Mouse (Mus musculus) macrophage (primary cell): ENCODE results near the gene Timd4. TPM values are rescaled to one million over a fixed set of nuclear protein-coding genes. Genes with fewer than 3 reads are reported as not detected.

ENCODE experiments used
- H3K27ac ChIP-seq: fragments of 350-480 bp; formaldehyde crosslinking; 2 replicates; pipeline ENCODE4 v1.9.0; 2021
- H3K36me3 ChIP-seq: fragments of 350-480 bp; formaldehyde crosslinking; 2 replicates; pipeline ENCODE4 v1.9.0; 2021; ENCODE audit errors: inconsistent target
- H3K4me3 ChIP-seq: fragments of 350-480 bp; formaldehyde crosslinking; 2 replicates; pipeline ENCODE4 v1.9.0; 2021; ENCODE audit errors: inconsistent target
- H3K79me2 ChIP-seq: fragments of 350-480 bp; formaldehyde crosslinking; 2 replicates; pipeline ENCODE4 v1.9.0; 2021; ENCODE audit errors: inconsistent target
- WGBS: methylation state at CpG from one replicate; pipeline ENCODE4 v1.1.7; 2026; ENCODE audit warnings: inconsistent platforms; ENCODE audit not compliant: missing documents; 5-methylcytosine and 5-hydroxymethylcytosine counted together
- polyA plus RNA-seq: library from polyadenylated mRNA; stranded (reverse); fragments of 250-400 nt; gene quantifications from 3 replicates; pipeline ENCODE4 v1.2.4, GENCODE M21; 2018; ENCODE audit warnings: inconsistent platforms
- total RNA-seq, 78 experiments: library from RNA; depleted of rRNA; stranded (reverse); fragments of 250-400 nt; gene quantifications; 1 replicate in 9 of 78; 2 replicates in 24 of 78; 3 replicates in 43 of 78; 4 replicates in 2 of 78; pipeline ENCODE4 v1.2.4; 2018; ENCODE audit warnings: inconsistent platforms in 56 of 78

The Timd4 gene
- total RNA-seq (2018; cell fraction: chromatin; rRNA removed), result under 1 TPM in 2 of 26 experiments, not detected in 24; 0.29 to 0.49 TPM
- total RNA-seq (2018; cell fraction: cytosol; rRNA removed), result under 1 TPM in 8 of 26 experiments, not detected in 18; 0.04 to 0.12 (median 0.07) TPM
- under 1 TPM in 7 of 26 experiments, not detected in 19; 0.17 to 0.48 (median 0.37) TPM for total RNA-seq (2018; cell fraction: nucleus; rRNA removed)
- 0.13 to 0.42 TPM (median 0.15 TPM) in 3 replicates for polyA plus RNA-seq

DNA sequence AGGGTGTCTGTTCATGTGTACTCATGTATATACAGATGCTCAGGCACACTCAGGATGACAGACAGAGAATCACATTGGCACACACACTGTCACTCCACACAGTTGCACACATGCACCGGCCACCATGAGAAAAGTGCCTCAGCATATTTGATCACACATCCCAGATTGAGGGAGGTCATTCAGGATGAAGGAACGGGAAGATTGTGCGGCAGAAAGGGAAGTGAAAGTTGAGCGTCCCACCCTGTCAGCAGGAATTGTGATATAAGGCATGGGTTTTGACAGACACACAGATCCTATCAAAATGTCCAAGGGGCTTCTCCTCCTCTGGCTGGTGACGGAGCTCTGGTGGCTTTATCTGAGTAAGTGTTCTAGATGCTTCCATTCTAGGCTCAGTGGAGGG, at the start of gene Timd4:
TSS of gene Timd4 (plus strand) at position 290 of the 400 bp plus-strand sequence.
- no peak within 1 kb of the TSS for H3K4me3 ChIP-seq
- no peak within 1 kb of the TSS for H3K27ac ChIP-seq
- H3K79me2 ChIP-seq, result no peaks in the 10 kb centered on the region
- WGBS, result 66% methylated on average over 5 of the region's 5 CpGs
- H3K36me3 ChIP-seq, result no peaks in the 10 kb centered on the region

DNA sequence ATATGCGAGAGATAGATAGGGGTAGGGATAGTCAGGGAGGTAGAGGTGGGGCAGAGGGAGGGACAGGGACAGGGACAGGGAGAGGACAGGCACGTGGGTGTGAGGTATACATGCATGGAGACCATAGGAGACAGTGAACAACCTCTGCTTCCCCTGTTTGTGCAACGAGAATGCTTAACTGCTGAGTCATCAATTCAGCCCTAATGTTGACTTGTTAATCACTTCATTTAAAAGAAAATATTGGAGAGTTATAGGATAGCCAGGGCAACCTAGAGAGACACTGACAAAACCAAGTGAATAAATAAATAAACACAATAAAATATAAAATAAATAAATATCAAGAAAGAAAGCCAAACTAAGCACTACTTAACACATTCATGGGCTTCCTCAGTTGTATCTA, 33.7 kb upstream of the Timd4 start:
- Histone ChIP-seq H3K27ac (no peak overlapping the region), H3K79me2 (no peaks in the 10 kb centered on the region), H3K36me3 (no peaks in the 10 kb centered on the region), H3K4me3 (no peak overlapping the region)
- 65% methylated on average over 3 of the region's 3 CpGs for WGBS

DNA sequence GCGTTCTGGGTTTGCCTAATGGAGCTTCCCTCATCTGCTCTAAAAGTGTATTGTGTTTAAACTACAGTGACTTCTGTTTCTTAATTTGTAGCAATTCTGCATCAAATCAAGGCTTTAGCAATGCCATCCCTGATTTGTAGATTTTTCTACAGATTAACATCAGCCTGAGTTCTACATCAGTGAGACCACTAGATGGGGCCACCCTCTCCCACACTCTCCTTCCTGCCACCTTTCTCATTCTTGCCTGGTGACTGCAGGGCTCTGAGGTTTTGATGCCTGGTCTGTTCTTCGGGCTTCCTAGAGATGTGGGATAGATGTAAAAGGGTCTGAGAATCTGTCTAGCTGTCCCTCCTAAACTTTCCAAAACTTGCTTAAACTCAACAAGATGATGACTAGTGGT, 30.8 kb upstream of the Timd4 start:
- H3K36me3 ChIP-seq, result no peaks in the 10 kb centered on the region
- no peaks in the 10 kb centered on the region for H3K79me2 ChIP-seq
- 79% methylated on average over 2 of the region's 2 CpGs for WGBS
- H3K4me3 ChIP-seq, result no peak overlapping the region
- H3K27ac ChIP-seq, result no peak overlapping the region

DNA sequence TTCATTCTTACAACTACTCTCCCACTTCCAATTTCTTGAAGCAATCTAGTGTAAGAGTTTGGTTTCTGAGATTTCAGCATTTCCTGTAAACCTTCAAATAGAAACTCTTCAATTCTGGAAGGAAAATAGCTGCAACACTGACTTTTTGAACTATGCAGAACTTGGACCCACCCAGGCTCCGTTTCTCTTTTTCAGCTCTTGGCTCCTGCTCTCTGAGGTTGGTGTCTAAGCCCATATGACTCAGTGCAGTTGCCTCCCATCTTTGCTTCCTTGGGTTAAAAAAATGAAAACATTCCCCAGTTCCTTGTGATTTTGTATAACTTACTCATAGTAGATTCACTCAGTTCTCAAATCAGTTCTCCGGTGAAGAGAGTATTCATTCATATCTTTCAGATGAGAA, 6.2 kb upstream of the Timd4 start:
- Histone ChIP-seq H3K4me3 (no peak overlapping the region), H3K79me2 (no peaks in the 10 kb centered on the region), H3K36me3 (no peaks in the 10 kb centered on the region), H3K27ac (no peak overlapping the region)
- WGBS, result 97% methylated on average over 2 of the region's 2 CpGs

DNA sequence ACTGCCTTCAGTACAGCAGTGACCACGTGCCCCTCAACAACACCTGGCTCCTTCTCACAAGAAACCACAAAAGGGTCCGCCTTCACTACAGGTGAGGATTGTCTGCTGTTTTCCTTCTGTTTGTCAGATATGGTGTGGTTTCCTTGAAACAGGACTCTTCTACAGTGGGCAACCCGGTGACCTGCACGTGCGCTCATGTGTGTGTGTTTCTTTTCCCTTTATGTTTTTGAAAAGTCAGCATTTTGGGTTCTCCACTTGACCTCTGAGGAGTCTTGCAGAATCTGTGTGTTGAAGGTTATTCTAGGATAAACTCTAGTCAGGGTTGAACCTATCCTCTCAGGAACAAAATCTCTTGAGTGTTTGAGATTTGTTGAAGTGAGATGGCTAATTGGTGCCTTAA, 7.1 kb downstream of the Timd4 start:
- Histone ChIP-seq H3K4me3 (no peak overlapping the region), H3K79me2 (no peaks in the 10 kb centered on the region), H3K36me3 (no peaks in the 10 kb centered on the region), H3K27ac (no peak overlapping the region)
- 77% methylated on average over 5 of the region's 5 CpGs for WGBS

DNA sequence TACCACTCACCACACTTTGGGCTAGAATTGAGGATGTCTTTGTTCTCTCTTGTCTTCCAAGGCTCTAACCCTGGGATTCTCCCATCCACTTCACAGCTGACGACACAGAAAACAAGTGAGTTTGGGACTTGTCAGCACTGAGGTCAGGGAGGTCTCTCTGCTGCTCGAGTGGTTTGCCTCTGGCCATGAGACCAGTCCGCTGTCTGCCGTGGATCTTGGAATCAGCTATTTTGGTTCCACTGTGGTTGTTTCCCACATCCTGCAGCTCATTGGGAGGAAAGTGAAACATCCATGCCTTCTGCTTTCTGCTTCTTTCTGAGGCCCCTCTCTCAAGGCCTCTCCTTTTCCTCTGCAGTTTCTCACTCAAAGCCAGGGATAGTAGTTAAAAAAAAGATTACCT, 9.3 kb downstream of the Timd4 start:
- 28% methylated on average over 4 of the region's 4 CpGs for WGBS
- H3K36me3 ChIP-seq, result no peaks in the 10 kb centered on the region
- H3K27ac ChIP-seq, result no peak overlapping the region
- H3K4me3 ChIP-seq, result no peak overlapping the region
- no peaks in the 10 kb centered on the region for H3K79me2 ChIP-seq

DNA sequence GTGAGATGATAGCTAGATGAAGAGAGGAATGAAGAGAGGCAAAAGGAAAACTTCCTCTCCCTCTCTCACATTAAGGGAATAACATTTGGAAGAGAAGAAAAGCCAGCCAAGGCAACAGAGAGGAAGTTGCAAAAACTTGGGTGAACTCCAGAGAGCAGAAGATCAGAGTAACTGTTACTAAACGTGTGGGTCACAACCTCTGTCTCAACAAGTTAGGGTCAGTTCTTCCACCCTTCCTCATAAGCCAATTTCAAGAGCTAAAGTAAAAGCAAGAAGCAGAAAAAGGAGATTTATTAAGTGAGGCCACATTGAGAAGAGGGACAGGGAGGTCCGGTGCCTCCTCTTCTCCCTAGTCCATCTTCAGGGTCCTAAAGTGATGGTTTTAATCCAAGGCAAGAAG, 19.7 kb downstream of the Timd4 start:
- H3K27ac ChIP-seq, result no peak overlapping the region

DNA sequence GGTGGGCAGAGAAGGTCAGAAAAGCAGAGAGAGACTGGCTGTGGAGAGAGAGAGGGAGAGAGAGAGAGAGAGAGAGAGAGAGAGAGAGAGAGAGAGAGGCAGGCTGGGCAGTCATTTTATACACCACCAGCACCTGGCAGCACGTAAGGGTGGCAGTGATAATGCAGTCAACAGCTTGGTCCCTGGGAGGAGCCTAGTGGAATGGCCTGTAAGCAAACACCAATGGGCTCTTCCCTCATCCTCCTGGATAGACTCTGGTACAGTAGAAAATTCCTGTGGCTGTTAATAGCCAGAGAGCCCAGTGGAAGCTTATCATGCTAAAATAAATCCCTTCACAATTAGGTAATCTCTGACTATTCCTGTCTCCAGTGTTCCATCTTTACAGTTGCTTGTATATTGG, 24.5 kb downstream of the Timd4 start:
- no peak overlapping the region for H3K27ac ChIP-seq
- H3K36me3 ChIP-seq, result no peaks in the 10 kb centered on the region
- H3K79me2 ChIP-seq, result no peaks in the 10 kb centered on the region
- no peak overlapping the region for H3K4me3 ChIP-seq
- no CpG with 5 or more reads among the region's 1 CpGs for WGBS

More for the DNA sequence above, 19.7 kb downstream of the Timd4 start:
- Histone ChIP-seq H3K79me2 (no peaks in the 10 kb centered on the region), H3K36me3 (no peaks in the 10 kb centered on the region), H3K4me3 (no peak overlapping the region)
- 57% methylated on average over 2 of the region's 2 CpGs for WGBS

DNA sequence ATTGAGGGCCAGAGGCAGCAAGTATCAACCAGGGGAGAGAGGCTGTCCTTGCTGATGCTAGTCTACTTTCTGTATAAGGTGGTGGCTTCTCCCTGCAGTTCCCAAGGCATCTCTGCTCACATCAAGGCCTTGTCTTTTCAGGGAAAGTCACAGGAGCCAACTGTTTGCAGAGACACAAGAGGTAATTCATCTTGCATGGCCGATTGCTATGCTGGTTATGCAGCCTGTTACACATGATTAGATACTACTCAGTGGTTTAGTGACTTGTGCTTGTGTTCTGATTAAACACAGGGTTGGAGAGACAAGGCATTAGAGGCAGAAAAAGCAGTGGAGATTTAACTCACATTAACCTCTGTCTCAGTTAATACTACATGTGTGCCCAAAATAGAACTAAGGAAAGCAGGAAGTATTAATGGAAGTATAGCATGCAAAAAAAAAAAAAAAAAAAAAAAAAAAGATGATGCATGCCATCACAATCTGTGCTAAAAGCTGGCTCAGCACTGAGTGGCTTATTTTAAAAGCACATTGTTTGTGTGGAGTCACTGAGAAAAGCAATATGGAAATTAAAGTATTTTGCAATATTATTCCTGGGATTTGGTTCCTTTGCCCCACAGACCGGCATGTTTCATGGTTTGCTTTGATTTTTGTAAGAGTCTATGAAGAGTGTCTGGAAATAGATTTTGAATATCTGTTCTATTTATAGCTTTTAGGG, 31.6 kb downstream of the Timd4 start:
- no peak overlapping the region for H3K4me3 ChIP-seq
- H3K79me2 ChIP-seq, result no peaks in the 10 kb centered on the region
- H3K27ac ChIP-seq, result no peak overlapping the region
- WGBS, result 76% methylated on average over 2 of the region's 2 CpGs
- H3K36me3 ChIP-seq, result no peaks in the 10 kb centered on the region

DNA sequence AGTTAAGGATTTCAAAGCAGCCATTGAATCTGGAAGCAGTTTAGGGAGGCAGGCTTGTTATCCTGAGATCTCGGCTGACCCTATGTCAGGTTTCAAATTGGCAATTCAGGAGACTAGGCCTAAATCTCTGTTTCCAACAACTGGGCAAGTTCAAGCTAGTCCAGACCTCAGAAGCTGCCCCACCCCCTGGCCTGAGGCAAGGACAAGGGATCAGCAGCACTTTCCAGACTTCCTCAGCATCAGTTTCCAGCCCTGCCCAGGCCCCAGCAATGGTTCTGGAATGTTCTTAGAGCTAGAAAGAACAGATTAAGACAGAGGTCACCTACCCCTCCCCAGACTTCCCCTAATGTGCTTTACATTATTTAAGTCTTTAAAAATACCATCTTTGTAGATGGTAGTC, 36.1 kb downstream of the Timd4 start:
- Histone ChIP-seq H3K4me3 (no peak overlapping the region), H3K27ac (no peak overlapping the region), H3K36me3 (no peaks in the 10 kb centered on the region), H3K79me2 (no peaks in the 10 kb centered on the region)
- WGBS, result 86% methylated on average over 1 of the region's 1 CpGs

DNA sequence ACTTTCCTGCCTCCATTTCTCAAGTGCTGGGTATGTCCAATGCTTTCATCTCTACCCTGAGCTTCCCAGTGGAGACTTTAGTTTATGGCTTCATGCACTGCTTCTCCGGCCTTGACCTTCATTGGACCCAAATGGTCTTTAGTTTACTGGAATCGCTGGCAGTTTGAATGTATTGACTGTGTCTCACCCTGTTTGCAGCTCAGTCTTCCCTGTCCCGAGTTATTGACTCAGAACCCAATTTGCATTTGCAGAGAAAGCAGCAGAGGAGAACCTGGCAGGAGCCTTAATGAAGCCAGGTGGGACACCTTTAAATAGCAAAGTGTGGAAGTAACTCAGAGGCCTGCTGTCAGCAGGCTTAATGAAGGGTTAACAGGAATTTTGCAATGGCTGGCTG, 37.2 kb downstream of the Timd4 start:
- no peak overlapping the region for H3K27ac ChIP-seq
- no peak overlapping the region for H3K4me3 ChIP-seq
- WGBS, result 76% methylated on average over 3 of the region's 3 CpGs
- H3K79me2 ChIP-seq, result no peaks in the 10 kb centered on the region
- no peaks in the 10 kb centered on the region for H3K36me3 ChIP-seq

DNA sequence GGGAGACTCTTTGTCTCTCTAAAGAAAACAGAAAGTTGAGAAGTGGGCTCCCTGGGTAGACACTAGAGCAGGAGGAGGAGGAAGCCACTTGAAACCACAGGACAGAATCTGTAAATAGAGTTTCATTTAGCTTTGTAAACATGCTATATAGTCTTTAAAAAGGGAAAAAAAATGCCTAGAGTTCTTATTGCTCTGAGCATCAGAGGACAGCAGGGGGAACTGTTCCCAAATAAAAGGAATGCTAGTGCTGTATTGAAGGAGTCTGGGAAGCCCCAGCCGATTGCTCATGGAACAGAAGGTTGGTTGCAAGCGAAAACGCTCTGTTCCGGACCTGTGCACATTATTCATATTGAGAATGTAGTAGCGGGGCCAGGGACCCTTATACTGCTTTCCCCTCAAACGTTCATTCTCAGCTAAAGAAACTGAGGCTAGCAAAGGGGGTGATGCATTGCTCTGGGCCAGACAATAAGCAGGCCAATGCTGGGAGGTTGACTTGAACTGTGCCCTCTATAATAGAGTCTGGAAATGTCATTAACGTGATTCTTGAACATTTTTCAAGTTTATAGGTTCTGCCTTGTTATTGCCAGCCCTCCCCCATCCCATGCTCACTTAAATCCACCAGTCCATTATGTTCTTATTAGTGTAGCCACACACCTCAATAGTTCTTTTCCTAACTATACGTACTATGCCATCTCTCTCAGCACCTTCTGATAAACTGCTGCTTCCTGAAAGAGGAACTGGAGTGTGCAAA, 37.8 kb downstream of the Timd4 start:
- WGBS, result 66% methylated on average over 8 of the region's 8 CpGs
- H3K27ac ChIP-seq, result no peak overlapping the region
- H3K79me2 ChIP-seq, result no peaks in the 10 kb centered on the region

DNA sequence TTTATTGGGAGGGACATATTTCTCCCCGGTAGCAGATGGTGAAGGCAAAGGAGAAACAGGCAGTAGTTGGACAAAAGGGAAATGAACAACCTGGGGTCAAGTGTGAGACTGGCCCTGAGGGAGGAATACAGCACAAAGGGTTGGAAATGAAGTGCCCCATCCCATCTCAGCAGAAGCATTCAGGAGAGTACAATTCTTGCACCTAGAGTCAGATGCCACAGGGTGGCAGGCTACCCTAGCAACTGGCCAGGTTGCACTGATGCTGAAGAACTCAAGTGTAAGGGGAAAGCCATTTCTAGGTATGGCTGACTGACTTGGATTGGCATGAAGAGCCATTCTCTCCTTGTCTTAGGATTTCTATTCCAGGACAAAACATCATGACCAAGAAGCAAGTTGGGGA, 54.2 kb downstream of the Timd4 start:
- Histone ChIP-seq H3K4me3 (no peak overlapping the region), H3K36me3 (no peaks in the 10 kb centered on the region), H3K27ac (no peak overlapping the region), H3K79me2 (no peaks in the 10 kb centered on the region)
- WGBS, result 86% methylated on average over 1 of the region's 1 CpGs

More for the DNA sequence above, 37.8 kb downstream of the Timd4 start:
- Histone ChIP-seq H3K4me3 (no peak overlapping the region), H3K36me3 (no peaks in the 10 kb centered on the region)

DNA sequence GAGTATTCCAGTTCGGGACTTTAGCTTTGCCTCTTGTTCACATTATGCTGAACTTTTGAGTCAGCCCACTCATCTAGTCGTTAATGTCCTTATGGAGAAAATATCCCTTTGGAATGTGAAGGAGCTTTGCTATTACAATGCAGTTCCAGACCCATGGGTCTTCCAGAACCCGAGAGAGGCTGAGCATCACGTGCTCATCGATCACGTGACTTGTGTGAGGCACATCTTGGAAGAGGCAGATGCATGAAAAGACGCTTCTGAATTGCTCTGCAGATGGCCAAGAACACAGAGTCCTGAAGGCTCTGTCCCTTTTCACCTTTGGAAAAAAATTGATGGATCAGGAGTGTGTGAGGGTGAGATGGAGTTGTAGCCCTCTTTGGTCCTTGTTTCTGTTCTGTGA, 58.0 kb downstream of the Timd4 start:
- no peaks in the 10 kb centered on the region for H3K79me2 ChIP-seq
- no peaks in the 10 kb centered on the region for H3K36me3 ChIP-seq
- no peak overlapping the region for H3K4me3 ChIP-seq
- WGBS, result 84% methylated on average over 7 of the region's 7 CpGs
- H3K27ac ChIP-seq, result no peak overlapping the region

DNA sequence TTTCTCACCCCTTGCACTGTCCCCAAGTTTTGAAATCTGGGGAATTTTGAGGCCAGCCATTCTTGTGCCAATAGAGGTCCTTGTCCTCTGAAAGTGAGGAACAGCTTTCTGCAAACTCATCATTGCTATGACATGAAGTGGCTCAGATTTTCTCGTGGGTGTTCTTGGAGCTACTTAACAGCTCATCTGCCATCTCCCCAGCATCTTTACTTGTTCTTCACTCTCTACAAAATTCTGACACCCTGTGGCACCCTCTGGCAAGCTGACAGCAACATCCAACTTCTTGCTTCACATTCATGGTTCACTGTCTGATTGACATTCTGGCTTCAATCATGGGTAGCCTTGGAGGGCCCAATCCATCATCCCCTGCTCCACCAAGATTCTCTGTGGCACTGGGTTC, 65.2 kb downstream of the Timd4 start:
- Histone ChIP-seq H3K79me2 (no peaks in the 10 kb centered on the region), H3K4me3 (no peak overlapping the region), H3K36me3 (no peaks in the 10 kb centered on the region), H3K27ac (no peak overlapping the region)
- 100% methylated on average over 1 of the region's 1 CpGs for WGBS
